Mouse (Mus musculus) CH12.LX (cell line): ENCODE results near the gene Clk1. TPM values are rescaled to one million over a fixed set of nuclear protein-coding genes. Genes with fewer than 3 reads are reported as not detected.

ENCODE experiments used
- DNase-seq: peaks from one replicate; pipeline ENCODE4 v3.0.0-alpha.2; 2013; ENCODE audit errors: extremely low read depth
- H3K27ac ChIP-seq: 2 replicates; pipeline ENCODE4 v1.5.1; 2012; ENCODE audit warnings: low read depth, mild to moderate bottlenecking, control low read depth, moderate library complexity; ENCODE audit not compliant: insufficient read depth
- H3K27me3 ChIP-seq: replicated peaks from 2 replicates; pipeline ENCODE3; 2012; ENCODE audit warnings: inconsistent platforms
- H3K36me3 ChIP-seq, 2 experiments: replicated peaks in 1 of 2; 2 replicates each; pipeline versions ENCODE3 to v1.6.1; 2012; ENCODE audit warnings: inconsistent platforms in 1 of 2, low read length in 1 of 2, mild to moderate bottlenecking in 1 of 2, mixed read lengths in 1 of 2, moderate library complexity in 1 of 2; ENCODE audit not compliant: control insufficient read depth in 1 of 2, insufficient read depth in 1 of 2
- H3K4me1 ChIP-seq, 2 experiments: 2 replicates each; pipeline ENCODE4 v1.6.1; 2012; ENCODE audit warnings: inconsistent platforms in 1 of 2, moderate library complexity in 1 of 2; ENCODE audit not compliant: insufficient read depth in 2 of 2, control insufficient read depth in 1 of 2
- H3K4me2 ChIP-seq: 2 replicates; pipeline ENCODE4 v1.6.1; 2012; ENCODE audit warnings: low read depth, mild to moderate bottlenecking, control low read depth; ENCODE audit not compliant: poor library complexity, insufficient read depth, severe bottlenecking
- H3K4me3 ChIP-seq, 3 experiments: fragments of 150-350 bp in 1 of 3; sonication (generic) in 1 of 3; replicated peaks in 1 of 3; 2 replicates each; pipeline versions ENCODE3 to v1.5.1; 2011 to 2012; ENCODE audit warnings: low read depth in 2 of 3, low read length in 2 of 3, mild to moderate bottlenecking in 2 of 3, moderate library complexity in 2 of 3, control low read depth in 1 of 3, improper control_type of control experiment in 1 of 3, inconsistent platforms in 1 of 3, mixed read lengths in 1 of 3; ENCODE audit not compliant: poor library complexity in 1 of 3
- H3K79me2 ChIP-seq: replicated peaks from 2 replicates; pipeline ENCODE4 v1.6.1; 2012; ENCODE audit warnings: mild to moderate bottlenecking, moderate library complexity; ENCODE audit not compliant: control insufficient read depth, poor library complexity, insufficient read depth, severe bottlenecking; ENCODE audit errors: extremely low read depth
- H3K9ac ChIP-seq: 2 replicates; pipeline ENCODE4 v1.6.1; 2012; ENCODE audit warnings: low read depth, mild to moderate bottlenecking, control low read depth, moderate library complexity; ENCODE audit not compliant: insufficient read depth
- H3K9me3 ChIP-seq: replicated peaks from 2 replicates; pipeline ENCODE3; 2012; ENCODE audit warnings: low read length, inconsistent platforms, mixed read lengths
- CHD1 ChIP-seq: IDR thresholded peaks from 2 replicates; pipeline ENCODE4 v1.6.1; 2012; ENCODE audit warnings: low read depth, low read length, improper control_type of control experiment, inconsistent platforms
- CHD2 ChIP-seq: IDR thresholded peaks from 2 replicates; pipeline ENCODE4 v1.6.1; 2011; ENCODE audit warnings: low read length, improper control_type of control experiment
- E2F4 ChIP-seq: IDR thresholded peaks from 2 replicates; pipeline ENCODE4 v1.6.1; 2011; ENCODE audit warnings: low read depth, low read length, improper control_type of control experiment; ENCODE audit not compliant: insufficient replicate concordance
- GABPA ChIP-seq: IDR thresholded peaks from 2 replicates; pipeline ENCODE4 v1.6.1; 2012; ENCODE audit warnings: low read depth, low read length, improper control_type of control experiment, inconsistent platforms; ENCODE audit not compliant: insufficient replicate concordance
- HCFC1 ChIP-seq: IDR thresholded peaks from 2 replicates; pipeline ENCODE4 v1.6.1; 2012; ENCODE audit warnings: low read depth, mild to moderate bottlenecking, inconsistent platforms, low read length, improper control_type of control experiment
- IRF4 ChIP-seq: IDR thresholded peaks from 2 replicates; pipeline ENCODE4 v1.6.1; 2014; ENCODE audit warnings: low read depth, mild to moderate bottlenecking, inconsistent platforms, low read length, improper control_type of control experiment
- MAFK ChIP-seq: IDR thresholded peaks from 2 replicates; pipeline ENCODE4 v1.6.1; 2011; ENCODE audit warnings: low read length, improper control_type of control experiment; ENCODE audit not compliant: insufficient replicate concordance
- MEF2A ChIP-seq: IDR thresholded peaks from 2 replicates; pipeline ENCODE4 v1.6.1; 2014; ENCODE audit warnings: low read depth, mild to moderate bottlenecking, inconsistent platforms, low read length, improper control_type of control experiment, borderline replicate concordance
- NRF1 ChIP-seq: IDR thresholded peaks from 2 replicates; pipeline ENCODE4 v1.6.1; 2014; ENCODE audit warnings: low read depth, mild to moderate bottlenecking, inconsistent platforms, low read length, improper control_type of control experiment, moderate library complexity
- POLR2A ChIP-seq: IDR thresholded peaks from 2 replicates; pipeline ENCODE4 v1.6.1; 2011; ENCODE audit warnings: low read depth, mild to moderate bottlenecking, improper control_type of control experiment, low read length
- POLR2AphosphoS2 ChIP-seq: IDR thresholded peaks from 2 replicates; pipeline ENCODE4 v1.6.1; 2011; ENCODE audit warnings: low read depth, low read length, improper control_type of control experiment
- RCOR1 ChIP-seq: conservative IDR thresholded peaks from 2 replicates; pipeline ENCODE4 v1.6.1; 2012; ENCODE audit warnings: low read depth, mild to moderate bottlenecking, inconsistent platforms, low read length, improper control_type of control experiment
- TCF12 ChIP-seq: IDR thresholded peaks from 2 replicates; pipeline ENCODE4 v1.6.1; 2014; ENCODE audit warnings: low read depth, mild to moderate bottlenecking, inconsistent platforms, low read length, improper control_type of control experiment
- USF1 ChIP-seq: IDR thresholded peaks from 2 replicates; pipeline ENCODE4 v1.6.1; 2014; ENCODE audit warnings: low read depth, mild to moderate bottlenecking, inconsistent platforms, low read length, improper control_type of control experiment
- ZC3H11A ChIP-seq: IDR thresholded peaks from 2 replicates; pipeline ENCODE4 v1.6.1; 2012; ENCODE audit warnings: low read depth, mild to moderate bottlenecking, inconsistent platforms, low read length, improper control_type of control experiment
- ZNF384 ChIP-seq: IDR thresholded peaks from 2 replicates; pipeline ENCODE4 v1.6.1; 2012; ENCODE audit warnings: low read depth, low read length, improper control_type of control experiment, inconsistent platforms
- dilution Hi-C: fragments of 300-500 bp; cut with MboI; formaldehyde crosslinking; loops from 2 replicates; pipeline ENCODE4 v1.14.3; 2020; ENCODE audit warnings: low sequenced_read_pairs; ENCODE audit not compliant: extremely low pct_unique_long_range_greater_than_20kb, extremely low pct_ligation_motif_present
- in situ Hi-C: fragments of 300-500 bp; cut with MboI; formaldehyde crosslinking; loops from 3 replicates; pipeline ENCODE4 v1.14.3; 2019; ENCODE audit warnings: low sequenced_read_pairs, low pct_ligation_motif_present, low pct_unique_long_range_greater_than_20kb, mixed read lengths
- polyA plus RNA-seq: library from polyadenylated mRNA; unstranded; fragments of >175 nt; gene quantifications from 2 replicates; pipeline ENCODE4 v1.2.1, GENCODE M21; 2012; ENCODE audit warnings: low read depth; ENCODE audit not compliant: insufficient read length
- total RNA-seq, 2 experiments: library from RNA; depleted of rRNA; stranded (reverse); fragments of 300-350 nt in 1 of 2; fragments of >200 nt in 1 of 2; gene quantifications; 2 replicates each; pipeline ENCODE4 v1.2.3; 2012 to 2014

The Clk1 gene
- total and polyA plus RNA-seq, 3 experiments, result 107 to 209 (median 119) TPM

DNA sequence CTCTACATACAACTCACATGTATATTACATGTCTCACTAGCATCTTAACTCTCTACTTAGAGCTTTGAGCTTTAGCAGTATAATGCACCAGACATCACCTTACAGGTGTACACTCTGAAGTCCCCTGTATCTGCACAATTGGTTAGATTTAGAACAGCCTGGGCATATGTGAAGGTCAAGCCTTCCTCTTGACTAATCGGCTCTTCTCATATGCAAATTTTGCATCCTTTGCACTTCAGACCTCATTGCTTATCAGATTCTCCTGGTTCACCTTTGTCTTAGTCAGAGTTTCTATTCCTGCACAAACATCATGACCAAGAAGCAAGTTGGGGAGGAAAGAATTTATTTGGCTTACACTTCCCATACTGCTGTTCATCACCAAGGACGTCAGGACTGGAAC, 54.1 kb downstream of the Clk1 start:
- no peak overlapping the region for H3K4me2 ChIP-seq
- no peaks in the 10 kb centered on the region for H3K36me3 ChIP-seq
- in situ Hi-C loops, result no loop called here
- no peak for TF ChIP-seq HCFC1
- no peak for TF ChIP-seq MEF2A
- TF ChIP-seq IRF4, result no peak
- no peaks in the 10 kb centered on the region for H3K27me3 ChIP-seq
- no peak overlapping the region for H3K27ac ChIP-seq
- dilution Hi-C loops, result no loop called here
- H3K4me1 ChIP-seq, result peaks cover 0 to 12% of the 10 kb centered on the region in 2 experiments; a peak in 2 of 4 replicates
- no peak overlapping the region for H3K4me3 ChIP-seq
- no peaks in the 10 kb centered on the region for H3K79me2 ChIP-seq
- H3K9me3 ChIP-seq, result peaks cover 2% of the 10 kb centered on the region
- no peak for DNase-seq
- no peak overlapping the region for H3K9ac ChIP-seq

GRCm38 (mm10) chr1:58366737-58367471, 57.0 kb downstream of the Clk1 start:
- no peak overlapping the region for H3K9ac ChIP-seq
- no peak overlapping the region for H3K4me2 ChIP-seq
- H3K4me3 ChIP-seq, result no peak overlapping the region
- H3K27ac ChIP-seq, result no peak overlapping the region
- H3K27me3 ChIP-seq, result no peaks in the 10 kb centered on the region
- no peak for DNase-seq
- H3K79me2 ChIP-seq, result no peaks in the 10 kb centered on the region
- H3K36me3 ChIP-seq, result no peaks in the 10 kb centered on the region
- in situ Hi-C loops (no loop called here), dilution Hi-C loops (no loop called here)
- H3K9me3 ChIP-seq, result peaks cover 4% of the 10 kb centered on the region
- no peak for TF ChIP-seq CHD2
- TF ChIP-seq GABPA, result no peak
- TF ChIP-seq CHD1, result no peak
- TF ChIP-seq HCFC1, result no peak
- TF ChIP-seq RCOR1, result no peak
- no peak for TF ChIP-seq E2F4
- TF ChIP-seq ZC3H11A, result no peak
- TF ChIP-seq USF1, result no peak
- TF ChIP-seq MEF2A, result no peak
- no peak for TF ChIP-seq MAFK
- no peak for TF ChIP-seq NRF1
- TF ChIP-seq TCF12, result no peak
- TF ChIP-seq POLR2AphosphoS2, result no peak
- TF ChIP-seq POLR2A, result no peak
- TF ChIP-seq ZNF384, result no peak
- H3K4me1 ChIP-seq, result peaks cover 0 to 13% of the 10 kb centered on the region in 2 experiments; a peak in 2 of 4 replicates
